Mouse (Mus musculus) midbrain, embryonic 12.5 days (tissue): ENCODE data around the gene Cep85l. TPM values are rescaled to one million over a fixed set of nuclear protein-coding genes. Genes with fewer than 3 reads are reported as not detected.

ENCODE experiments used
- ATAC-seq: fragments of 200-750 bp; cut with Nextera tagmentation; 2 replicates; pipeline ENCODE4 v1.8.0; 2017; ENCODE audit warnings: low read depth, moderate TSS enrichment, moderate library complexity; ENCODE audit not compliant: low FRiP score
- H3K27ac ChIP-seq: fragments of 300-500 bp; sonication (generic); replicated peaks from 2 replicates; pipeline ENCODE4 v1.5.1; 2016; ENCODE audit warnings: mild to moderate bottlenecking
- H3K27me3 ChIP-seq: fragments of 300-500 bp; sonication (generic); 2 replicates; pipeline ENCODE4 v1.6.1; 2016; ENCODE audit warnings: mild to moderate bottlenecking
- H3K36me3 ChIP-seq: fragments of 300-500 bp; sonication (generic); 2 replicates; pipeline ENCODE4 v1.6.1; 2016
- H3K4me1 ChIP-seq: fragments of 300-500 bp; sonication (generic); 2 replicates; pipeline ENCODE4 v1.6.1; 2016
- H3K4me2 ChIP-seq: fragments of 300-500 bp; sonication (generic); replicated peaks from 2 replicates; pipeline ENCODE4 v1.6.1; 2016; ENCODE audit warnings: mild to moderate bottlenecking, moderate library complexity
- H3K4me3 ChIP-seq: fragments of 300-500 bp; sonication (generic); 2 replicates; pipeline ENCODE4 v1.5.1; 2016; ENCODE audit warnings: mild to moderate bottlenecking
- H3K9ac ChIP-seq: fragments of 300-500 bp; sonication (generic); replicated peaks from 2 replicates; pipeline ENCODE4 v1.6.1; 2016; ENCODE audit warnings: mild to moderate bottlenecking, moderate library complexity
- H3K9me3 ChIP-seq: fragments of 300-500 bp; sonication (generic); 2 replicates; pipeline ENCODE4 v1.6.1; 2016; ENCODE audit warnings: mild to moderate bottlenecking
- WGBS: fragments of 180-500 bp; shearing (Covaris S2); methylation state at CpG from one replicate; pipeline ENCODE4 v1.1.7; 2016; 5-methylcytosine and 5-hydroxymethylcytosine counted together
- polyA plus RNA-seq: library from polyadenylated mRNA; unstranded; fragments of >200 nt; fragmentation: Nextera tagmentation; extraction: Ambion mirVana; gene quantifications from 2 replicates; pipeline ENCODE4 v1.2.1, GENCODE M21; 2016

Cep85l gene
- polyA plus RNA-seq, 1 experiment from 2014 or later, result 7.2 TPM

- ATAC-seq, result no peak
Observed at GRCm38 (mm10) chr10:53235381-53235780, 144.4 kb downstream of the Cep85l start.

GRCm38 (mm10) chr10:53234683-53235082, 145.1 kb downstream of the Cep85l start:
- Histone ChIP-seq H3K9ac (no peak overlapping the region), H3K4me2 (no peak overlapping the region), H3K9me3 (no peaks in the 10 kb centered on the region), H3K4me1 (0 out of 2 replicates have a peak, but pooled peaks cover 3% of the 10 kb centered on the region), H3K36me3 (no peaks in the 10 kb centered on the region), H3K4me3 (no peak overlapping the region), H3K27me3 (no peaks in the 10 kb centered on the region), H3K27ac (no peak overlapping the region)
- WGBS, result 91% methylated on average over 2 of the region's 2 CpGs
- ATAC-seq, result no peak

More at GRCm38 (mm10) chr10:53235381-53235780, 144.4 kb downstream of the Cep85l start:
- Histone ChIP-seq H3K9ac (no peak overlapping the region), H3K4me2 (no peak overlapping the region), H3K9me3 (no peaks in the 10 kb centered on the region), H3K4me1 (0 out of 2 replicates have a peak, but pooled peaks cover 3% of the 10 kb centered on the region), H3K27ac (no peak overlapping the region), H3K36me3 (no peaks in the 10 kb centered on the region), H3K4me3 (no peak overlapping the region), H3K27me3 (no peaks in the 10 kb centered on the region)
- 70% methylated on average over 6 of the region's 6 CpGs for WGBS

GRCm38 (mm10) chr10:53234086-53234613, 145.6 kb downstream of the Cep85l start:
- Histone ChIP-seq H3K4me3 (no peak overlapping the region), H3K4me2 (no peak overlapping the region), H3K9me3 (no peaks in the 10 kb centered on the region), H3K4me1 (0 out of 2 replicates have a peak, but pooled peaks cover 3% of the 10 kb centered on the region), H3K36me3 (no peaks in the 10 kb centered on the region), H3K9ac (no peak overlapping the region), H3K27ac (no peak overlapping the region), H3K27me3 (no peaks in the 10 kb centered on the region)
- ATAC-seq, result no peak
- 71% methylated on average over 2 of the region's 2 CpGs for WGBS

- Histone ChIP-seq H3K27ac (no peak overlapping the region), H3K9me3 (no peaks in the 10 kb centered on the region), H3K36me3 (no peaks in the 10 kb centered on the region), H3K4me1 (0 out of 2 replicates have a peak, but pooled peaks cover 3% of the 10 kb centered on the region), H3K27me3 (no peaks in the 10 kb centered on the region), H3K4me2 (no peak overlapping the region), H3K4me3 (no peak overlapping the region), H3K9ac (no peak overlapping the region)
- no peak for ATAC-seq
Observed at GRCm38 (mm10) chr10:53230809-53231208, 148.9 kb downstream of the Cep85l start.

GRCm38 (mm10) chr10:53229190-53229589, 150.6 kb downstream of the Cep85l start:
- H3K36me3 ChIP-seq, result no peaks in the 10 kb centered on the region
- no peak overlapping the region for H3K9ac ChIP-seq
- H3K27me3 ChIP-seq, result no peaks in the 10 kb centered on the region
- no peak overlapping the region for H3K4me3 ChIP-seq
- 0 out of 2 replicates have a peak, but pooled peaks cover 3% of the 10 kb centered on the region for H3K4me1 ChIP-seq
- H3K4me2 ChIP-seq, result no peak overlapping the region
- 74% methylated on average over 2 of the region's 2 CpGs for WGBS
- no peak for ATAC-seq
- no peak overlapping the region for H3K27ac ChIP-seq
- no peaks in the 10 kb centered on the region for H3K9me3 ChIP-seq

Other genes starting within 250 kb of the Cep85l start
- 2.0 and 3.0 TPM in 2 replicates for gene Pln, start 42.3 kb downstream of the Cep85l start, polyA plus RNA-seq
- gene Asf1a, start 216.8 kb upstream of the Cep85l start, polyA plus RNA-seq, result 164 and 166 TPM in 2 replicates